Mouse (Mus musculus) liver, postnatal 0 days (tissue): ENCODE measurements around the gene Lao1.

Experiments
- CTCF ChIP-seq: sonication (generic); IDR thresholded peaks from 2 replicates; pipeline ENCODE4 v1.5.1; 2016; ENCODE audit warnings: antibody characterized with exemption, low read depth
- EP300 ChIP-seq: IDR thresholded peaks from 2 replicates; pipeline ENCODE4 v1.6.1; 2016; ENCODE audit warnings: antibody characterized with exemption, low read depth, mild to moderate bottlenecking

- TF ChIP-seq CTCF (no peak), EP300 (no peak)
These were observed 49.8 kb downstream of the Lao1 start for GRCm38 (mm10) chr4:119011050-119011680.
